Mouse (Mus musculus) frontal cortex, adult 2 months (tissue): Measurements from ENCODE around the gene Fam161a. TPM values are rescaled to one million over a fixed set of nuclear protein-coding genes. Genes with fewer than 3 reads are reported as not detected.

Experiments
- DNase-seq, 2 experiments: peaks; one replicate each; pipeline ENCODE4 v3.0.0; 2022; ENCODE audit warnings: low spot score in 1 of 2; ENCODE audit errors: extremely low spot score in 1 of 2
- polyA plus RNA-seq: library from polyadenylated mRNA; depleted of rRNA; stranded (reverse); fragments of >200 nt; gene quantifications from 2 replicates; pipeline ENCODE4 v1.2.3, GENCODE M21; 2012; rRNA removed

The Fam161a gene
- polyA plus RNA-seq: 4.1 and 4.5 TPM in 2 replicates

GRCm38 (mm10) chr11:23007481-23008180 is at the start of gene Fam161a:
Gene Fam161a (plus strand): TSS chr11:23007531.
- peak; percentile 93 to 94 for DNase-seq

GRCm38 (mm10) chr11:22957791-22958374 is 49.4 kb upstream of the Fam161a start:
- no peak for DNase-seq

GRCm38 (mm10) chr11:22962101-22962500 is 45.2 kb upstream of the Fam161a start:
- no peak for DNase-seq

- DNase-seq: no peak
Observed at GRCm38 (mm10) chr11:22964401-22964800, 42.9 kb upstream of the Fam161a start.

GRCm38 (mm10) chr11:22965503-22965902 is 41.8 kb upstream of the Fam161a start:
- no peak for DNase-seq

GRCm38 (mm10) chr11:22969486-22969885 is 37.8 kb upstream of the Fam161a start:
- DNase-seq: peak in 1 of 2 experiments; percentile 75

GRCm38 (mm10) chr11:22970546-22970945 is 36.8 kb upstream of the Fam161a start:
- DNase-seq: no peak

- DNase-seq: peak; percentile 68 to 85
Observed at GRCm38 (mm10) chr11:22971835-22972709, 35.3 kb upstream of the Fam161a start, which contains the start of gene Zrsr1. Gene Zrsr1 (plus strand): TSS chr11:22972005.

GRCm38 (mm10) chr11:22972746-22973526 is 34.4 kb upstream of the Fam161a start:
- DNase-seq: peak; percentile 70 to 87

GRCm38 (mm10) chr11:22973599-22973998 is 33.7 kb upstream of the Fam161a start:
- peak in 1 of 2 experiments; percentile 57 for DNase-seq

GRCm38 (mm10) chr11:22978215-22978614 is 29.1 kb upstream of the Fam161a start:
- no peak for DNase-seq

GRCm38 (mm10) chr11:22978711-22979110 is 28.6 kb upstream of the Fam161a start:
- no peak for DNase-seq

- DNase-seq: no peak
Observed at GRCm38 (mm10) chr11:22979221-22979620, 28.1 kb upstream of the Fam161a start.

GRCm38 (mm10) chr11:22981041-22981440 is 26.3 kb upstream of the Fam161a start:
- no peak for DNase-seq

- DNase-seq: no peak
Observed at GRCm38 (mm10) chr11:22981543-22981950, 25.8 kb upstream of the Fam161a start.

GRCm38 (mm10) chr11:22981984-22982757 is 25.2 kb upstream of the Fam161a start, which contains the start of the genes Gm28048 and Commd1:
Gene Gm28048 (minus strand): TSS chr11:22982090.
Gene Commd1 (minus strand): TSS chr11:22982382.
- DNase-seq: peak; percentile 86 to 97

- DNase-seq: no peak
Observed at GRCm38 (mm10) chr11:22982846-22983245, 24.5 kb upstream of the Fam161a start.

- no peak for DNase-seq
Observed at GRCm38 (mm10) chr11:22985510-22985909, 21.8 kb upstream of the Fam161a start.

GRCm38 (mm10) chr11:22987357-22987756 is 20.0 kb upstream of the Fam161a start:
- peak in 1 of 2 experiments; percentile 88 for DNase-seq
